Mouse (Mus musculus): Measurements from ENCODE around the gene Fam205a1. TPM values are rescaled to one million over a fixed set of nuclear protein-coding genes. Genes with fewer than 3 reads are reported as not detected.
"Not testable (repeated sequence)": the region's sequence is repeated elsewhere in the genome, so short reads cannot be mapped to it uniquely, and the experiment has no call there.

Fam205a1 gene
- 0.05 TPM in 1 of 2 replicates, not detected in the other for polyA plus RNA-seq (2012; rRNA removed)

DNA sequence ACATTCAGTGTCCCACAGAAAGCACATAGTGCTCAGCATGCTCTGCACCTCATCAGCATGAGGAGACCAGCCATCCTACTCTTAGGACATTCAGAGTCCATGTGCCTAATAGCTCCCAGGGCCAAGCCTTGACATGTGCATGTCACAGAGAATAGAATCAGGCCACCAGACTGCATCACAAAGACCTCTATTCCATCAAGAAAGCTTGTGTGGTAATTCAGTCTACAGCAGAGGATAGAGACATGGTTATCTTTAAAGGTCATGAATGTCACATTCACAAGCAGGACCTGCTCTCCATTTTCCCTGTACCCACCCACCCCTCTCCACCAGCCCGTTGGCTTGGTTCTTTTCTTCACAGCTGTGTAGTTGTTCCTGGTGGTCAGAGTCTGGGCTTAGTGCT, at the start of gene Fam205a1:
Gene Fam205a1 (minus strand): TSS at position 101 of the 400 bp plus-strand sequence.
- not testable (repeated sequence) for H3K27me3 ChIP-seq (replicated peaks; ENCODE audit: control insufficient read depth, insufficient read depth, low read length); H3K27ac ChIP-seq (ENCODE audit: insufficient read depth, low read depth, low read length); H3K36me3 ChIP-seq (ENCODE audit: control insufficient read depth, insufficient read depth, low read length); H3K4me3 ChIP-seq (ENCODE audit: insufficient read depth, low read depth, low read length); DNase-seq; H3K4me1 ChIP-seq (ENCODE audit: control insufficient read depth, insufficient read depth, low read length)
- whole genome bisulfite sequencing, result 88% methylated on average over 1 of the region's 1 CpGs

DNA sequence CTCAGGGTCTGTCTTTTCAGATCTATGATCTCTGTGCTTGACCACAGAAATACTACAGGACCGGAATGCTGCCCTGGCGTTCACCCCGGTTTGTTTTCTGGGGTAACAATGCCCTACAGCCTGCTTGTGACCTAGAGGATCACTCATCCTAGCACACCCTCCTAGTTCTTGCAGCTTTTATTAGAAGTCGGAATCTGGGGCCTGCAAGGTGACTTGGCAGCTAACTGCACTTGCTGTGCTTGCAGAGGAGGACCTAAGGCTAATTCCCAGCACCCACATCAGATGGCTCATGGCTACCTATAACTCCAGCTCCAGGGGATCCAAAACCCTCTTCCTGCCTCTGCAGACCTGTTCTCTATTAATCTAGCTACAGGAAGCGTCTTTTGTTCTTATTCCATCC, 49.0 kb upstream of the Fam205a1 start:
- H3K27me3 ChIP-seq (replicated peaks; ENCODE audit: control insufficient read depth, insufficient read depth, low read length), result no peaks in the 10 kb centered on the region; the same call in 1 of the 2 replicates
- no peak overlapping the region for H3K27ac ChIP-seq (ENCODE audit: insufficient read depth, low read depth, low read length)
- no peaks in the 10 kb centered on the region for H3K36me3 ChIP-seq (ENCODE audit: control insufficient read depth, insufficient read depth, low read length)
- DNase-seq, result no peak
- 90% methylated on average over 5 of the region's 5 CpGs for WGBS
- H3K4me3 ChIP-seq (ENCODE audit: insufficient read depth, low read depth, low read length), result no peak overlapping the region
- TF ChIP-seq CTCF (conservative IDR thresholded peaks at IDR 0.05; ENCODE audit: insufficient read depth, insufficient read length, low read depth, low read length), result no peak
- no peak for TF ChIP-seq POLR2A (IDR thresholded peaks at IDR 0.05; ENCODE audit: low read depth, low read length)
- no peaks in the 10 kb centered on the region for H3K4me1 ChIP-seq (ENCODE audit: control insufficient read depth, insufficient read depth, low read length)

DNA sequence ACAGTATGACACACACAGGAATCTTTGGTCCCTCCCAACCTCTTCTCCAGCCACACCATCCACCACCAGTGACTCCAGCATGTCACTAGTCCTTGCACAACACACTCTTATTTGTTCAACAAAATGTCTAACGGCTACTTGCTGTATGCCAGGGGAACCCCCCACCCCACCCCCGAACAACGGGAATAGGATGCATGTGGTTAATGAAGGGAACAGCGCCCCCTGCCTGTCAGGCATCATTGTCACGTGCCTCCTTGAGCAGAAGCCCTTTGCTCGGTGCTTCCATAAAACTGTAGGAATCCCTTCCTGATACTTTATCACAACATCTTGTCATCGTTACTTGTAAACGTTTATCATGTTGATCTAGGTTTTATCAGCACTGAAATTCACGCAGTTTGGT, 48.5 kb upstream of the Fam205a1 start:
- Histone ChIP-seq H3K27ac (ENCODE audit: insufficient read depth, low read depth, low read length) (no peak overlapping the region), H3K4me1 (ENCODE audit: control insufficient read depth, insufficient read depth, low read length) (no peaks in the 10 kb centered on the region), H3K4me3 (ENCODE audit: insufficient read depth, low read depth, low read length) (no peak overlapping the region), H3K27me3 (replicated peaks; ENCODE audit: control insufficient read depth, insufficient read depth, low read length) (no peaks in the 10 kb centered on the region; the same call in 1 of the 2 replicates), H3K36me3 (ENCODE audit: control insufficient read depth, insufficient read depth, low read length) (no peaks in the 10 kb centered on the region)
- no peak for DNase-seq
- 58% methylated on average over 9 of the region's 9 CpGs for WGBS
- no peak for TF ChIP-seq POLR2A (IDR thresholded peaks at IDR 0.05; ENCODE audit: low read depth, low read length)
- TF ChIP-seq CTCF (conservative IDR thresholded peaks at IDR 0.05; ENCODE audit: insufficient read depth, insufficient read length, low read depth, low read length), result peak; percentile 44

DNA sequence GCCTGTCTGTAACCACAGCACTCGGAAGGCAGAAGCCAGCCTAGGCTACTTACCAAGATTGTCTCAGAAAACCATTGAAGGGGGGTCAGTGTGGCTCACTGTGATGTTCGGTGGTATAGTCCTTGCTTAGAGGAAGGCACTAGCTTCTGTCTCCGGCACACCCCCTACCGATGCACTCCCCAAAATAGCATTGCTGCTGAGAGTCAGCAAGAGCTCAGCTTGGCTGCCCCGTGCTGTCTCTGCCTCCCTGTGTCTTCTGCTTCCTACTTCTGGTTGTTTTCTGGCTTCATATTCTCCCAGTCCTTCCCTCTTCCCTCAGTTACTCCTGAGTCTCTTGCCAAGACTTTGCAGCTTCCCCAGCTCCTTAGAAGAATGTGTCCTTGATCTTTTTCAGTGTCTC, 47.2 kb upstream of the Fam205a1 start:
- DNase-seq, result no peak
- Histone ChIP-seq H3K27me3 (replicated peaks; ENCODE audit: control insufficient read depth, insufficient read depth, low read length) (no peaks in the 10 kb centered on the region; the same call in 1 of the 2 replicates), H3K4me1 (ENCODE audit: control insufficient read depth, insufficient read depth, low read length) (no peaks in the 10 kb centered on the region), H3K4me3 (ENCODE audit: insufficient read depth, low read depth, low read length) (no peak overlapping the region), H3K27ac (ENCODE audit: insufficient read depth, low read depth, low read length) (no peak overlapping the region), H3K36me3 (ENCODE audit: control insufficient read depth, insufficient read depth, low read length) (no peaks in the 10 kb centered on the region)
- WGBS, result 74% methylated on average over 5 of the region's 5 CpGs
- TF ChIP-seq CTCF (conservative IDR thresholded peaks at IDR 0.05; ENCODE audit: insufficient read depth, insufficient read length, low read depth, low read length), result no peak
- no peak for TF ChIP-seq POLR2A (IDR thresholded peaks at IDR 0.05; ENCODE audit: low read depth, low read length)

DNA sequence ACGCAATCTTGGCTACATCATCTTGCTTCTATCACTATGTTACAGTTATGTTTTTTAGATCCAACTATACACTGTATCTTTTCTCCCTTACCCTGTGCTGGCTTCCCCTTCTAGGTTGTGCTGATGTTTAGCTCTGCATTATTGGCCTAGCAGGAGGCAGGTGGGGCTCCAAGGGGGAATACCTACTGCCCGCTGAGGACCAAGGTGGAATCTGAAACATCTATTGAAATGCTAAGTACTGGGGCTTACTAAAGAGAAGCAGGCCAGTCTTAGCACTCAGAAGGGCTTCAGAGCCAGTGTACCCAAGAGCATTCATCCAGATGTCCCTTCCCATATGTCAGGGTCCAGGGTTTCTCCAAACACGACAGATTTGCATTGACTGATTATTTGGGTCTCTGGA, 45.2 kb upstream of the Fam205a1 start:
- DNase-seq, result no peak
- Histone ChIP-seq H3K27me3 (replicated peaks; ENCODE audit: control insufficient read depth, insufficient read depth, low read length) (no peaks in the 10 kb centered on the region), H3K27ac (ENCODE audit: insufficient read depth, low read depth, low read length) (no peak overlapping the region), H3K4me3 (ENCODE audit: insufficient read depth, low read depth, low read length) (no peak overlapping the region), H3K4me1 (ENCODE audit: control insufficient read depth, insufficient read depth, low read length) (no peaks in the 10 kb centered on the region), H3K36me3 (ENCODE audit: control insufficient read depth, insufficient read depth, low read length) (no peaks in the 10 kb centered on the region)
- 41% methylated on average over 3 of the region's 3 CpGs for WGBS
- TF ChIP-seq CTCF (conservative IDR thresholded peaks at IDR 0.05; ENCODE audit: insufficient read depth, insufficient read length, low read depth, low read length) (no peak), POLR2A (IDR thresholded peaks at IDR 0.05; ENCODE audit: low read depth, low read length) (no peak)

DNA sequence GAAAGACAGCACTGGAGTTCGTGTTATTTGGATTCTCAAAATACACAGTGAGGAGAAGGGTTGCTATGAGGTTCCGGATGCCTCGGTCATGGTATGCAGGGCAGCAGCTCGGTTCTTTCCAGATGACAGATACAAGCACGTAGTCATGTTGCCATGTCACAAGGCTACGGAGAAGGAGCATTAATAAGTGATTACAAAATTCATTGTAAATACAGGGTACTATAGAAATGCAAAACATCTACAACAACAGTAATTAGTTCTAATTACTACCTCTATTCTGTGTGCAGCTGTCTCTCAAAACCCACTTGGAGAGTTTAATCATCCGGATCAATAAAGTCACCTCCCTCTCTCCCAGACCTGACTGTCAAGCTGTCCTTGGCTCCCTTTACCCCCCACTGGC, 41.4 kb upstream of the Fam205a1 start:
- Histone ChIP-seq H3K4me1 (ENCODE audit: control insufficient read depth, insufficient read depth, low read length) (no peaks in the 10 kb centered on the region), H3K27ac (ENCODE audit: insufficient read depth, low read depth, low read length) (no peak overlapping the region), H3K36me3 (ENCODE audit: control insufficient read depth, insufficient read depth, low read length) (no peaks in the 10 kb centered on the region), H3K27me3 (replicated peaks; ENCODE audit: control insufficient read depth, insufficient read depth, low read length) (no peaks in the 10 kb centered on the region), H3K4me3 (ENCODE audit: insufficient read depth, low read depth, low read length) (no peak overlapping the region)
- TF ChIP-seq POLR2A (IDR thresholded peaks at IDR 0.05; ENCODE audit: low read depth, low read length), result no peak
- no peak for TF ChIP-seq CTCF (conservative IDR thresholded peaks at IDR 0.05; ENCODE audit: insufficient read depth, insufficient read length, low read depth, low read length)
- 75% methylated on average over 7 of the region's 7 CpGs for WGBS
- no peak for DNase-seq

DNA sequence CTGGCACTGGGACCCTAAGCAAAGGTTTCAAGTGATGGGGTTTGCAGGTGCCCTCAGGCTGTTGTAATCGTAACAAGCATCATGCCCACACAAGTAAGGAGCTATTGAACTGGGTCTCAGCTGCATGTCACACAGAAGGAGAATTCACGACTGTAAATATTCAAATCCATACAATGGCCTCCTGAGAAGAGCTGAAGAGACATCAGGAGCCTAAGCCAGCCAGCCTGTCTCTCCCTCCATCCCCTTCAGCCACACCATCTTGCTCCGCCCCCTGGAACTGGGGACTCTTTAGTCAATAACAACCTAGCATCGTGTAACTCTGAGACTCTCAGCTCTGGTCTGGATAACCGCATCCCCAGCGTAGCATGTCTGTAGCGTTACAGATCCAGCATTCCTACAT, 37.5 kb upstream of the Fam205a1 start:
- H3K4me1 ChIP-seq (ENCODE audit: control insufficient read depth, insufficient read depth, low read length), result no peaks in the 10 kb centered on the region
- H3K27me3 ChIP-seq (replicated peaks; ENCODE audit: control insufficient read depth, insufficient read depth, low read length), result no peaks in the 10 kb centered on the region
- H3K36me3 ChIP-seq (ENCODE audit: control insufficient read depth, insufficient read depth, low read length), result no peaks in the 10 kb centered on the region
- H3K4me3 ChIP-seq (ENCODE audit: insufficient read depth, low read depth, low read length), result no peak overlapping the region
- no peak for TF ChIP-seq POLR2A (IDR thresholded peaks at IDR 0.05; ENCODE audit: low read depth, low read length)
- no peak for TF ChIP-seq CTCF (conservative IDR thresholded peaks at IDR 0.05; ENCODE audit: insufficient read depth, insufficient read length, low read depth, low read length)
- DNase-seq, result no peak
- 68% methylated on average over 7 of the region's 7 CpGs for WGBS
- H3K27ac ChIP-seq (ENCODE audit: insufficient read depth, low read depth, low read length), result no peak overlapping the region

DNA sequence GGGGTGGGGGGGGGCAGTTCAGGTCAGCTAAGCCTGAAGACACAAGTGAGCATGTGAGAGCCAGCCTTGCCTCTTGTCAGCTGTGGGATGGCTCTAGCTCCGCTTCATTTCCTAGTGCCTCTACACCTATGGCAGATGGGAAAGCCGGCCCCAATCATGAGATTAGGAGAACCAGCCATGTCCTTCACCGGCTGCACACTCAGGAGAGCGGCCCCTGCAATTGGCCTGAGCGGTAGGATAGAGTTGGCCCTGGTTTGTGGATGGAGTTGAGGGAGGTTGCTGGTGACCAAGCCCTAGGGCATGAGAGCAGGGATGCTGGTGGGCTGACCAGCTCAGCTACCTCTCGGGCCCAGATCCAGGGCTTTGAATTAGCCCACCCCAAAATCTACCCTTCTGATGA, 35.1 kb upstream of the Fam205a1 start:
- no peak for TF ChIP-seq POLR2A (IDR thresholded peaks at IDR 0.05; ENCODE audit: low read depth, low read length)
- TF ChIP-seq CTCF (conservative IDR thresholded peaks at IDR 0.05; ENCODE audit: insufficient read depth, insufficient read length, low read depth, low read length), result no peak
- H3K4me3 ChIP-seq (ENCODE audit: insufficient read depth, low read depth, low read length), result no peak overlapping the region
- 92% methylated on average over 6 of the region's 6 CpGs for WGBS

More for the DNA sequence above, 35.1 kb upstream of the Fam205a1 start:
- H3K4me1 ChIP-seq (ENCODE audit: control insufficient read depth, insufficient read depth, low read length), result no peaks in the 10 kb centered on the region
- no peaks in the 10 kb centered on the region for H3K36me3 ChIP-seq (ENCODE audit: control insufficient read depth, insufficient read depth, low read length)
- no peak for DNase-seq
- no peaks in the 10 kb centered on the region for H3K27me3 ChIP-seq (replicated peaks; ENCODE audit: control insufficient read depth, insufficient read depth, low read length)
- no peak overlapping the region for H3K27ac ChIP-seq (ENCODE audit: insufficient read depth, low read depth, low read length)

Data from kidney, adult 2 months (tissue).